Comparison of ENCODE assay signal across 15 mouse cellular contexts in the genomic region with DNA sequence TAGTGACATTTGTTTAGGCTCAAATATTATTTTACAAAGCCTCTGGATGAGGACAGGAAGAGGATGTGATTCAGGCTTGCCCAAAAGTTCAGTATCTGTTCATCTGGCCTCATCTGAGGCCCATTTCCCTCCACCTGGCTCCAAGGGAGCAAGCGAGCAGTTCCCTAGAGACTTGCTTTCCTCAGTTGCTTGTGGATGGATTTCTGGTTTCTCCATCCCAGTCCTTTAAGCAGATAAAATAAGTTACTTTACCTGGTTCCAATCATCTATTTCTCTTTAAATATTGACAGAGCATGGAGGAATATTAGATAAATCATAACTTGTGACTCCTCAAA. TPM values are rescaled to one million over a fixed set of nuclear protein-coding genes. Genes with fewer than 3 reads are reported as not detected.
A peak's percentile ranks its signal among the peaks of the same experiment; 100 is the strongest.
DNase-seq lines count a peak whose midpoint lies in the region; ATAC-seq and TF ChIP-seq lines count a peak whose summit lies in the region.
"Had no signal": no experiment of that assay in that cellular context is flagged by ENCODE, and none has a peak within 500 bp of the region (broad histone marks: within the 10 kb centered on the region; RNA-seq: fewer than 3 reads in every experiment).

No protein-coding gene starts in this region.

- WGBS in liver, embryonic 11.5 days, result 67% methylated on average over 1 of the region's 1 CpGs
- 50% methylated on average over 1 of the region's 1 CpGs for WGBS in stomach, postnatal 0 days

- peaks cover 11% of the 10 kb centered on the region; the same call in 1 of the 2 replicates for H3K36me3 ChIP-seq in liver, embryonic 11.5 days (ENCODE audit: control insufficient read depth, insufficient read depth, low read length)
- H3K36me3 ChIP-seq in stomach, postnatal 0 days (ENCODE audit: control insufficient read depth, insufficient read depth, low read length), result peaks cover 12% of the 10 kb centered on the region; the same call in 1 of the 2 replicates

- no peaks in the 10 kb centered on the region for H3K27me3 ChIP-seq in liver, embryonic 11.5 days (replicated peaks; ENCODE audit: control insufficient read depth, insufficient read depth, low read length)
- no peaks in the 10 kb centered on the region for H3K27me3 ChIP-seq in stomach, postnatal 0 days (ENCODE audit: control insufficient read depth, insufficient read depth, low read length)
- H3K27me3 ChIP-seq: stomach, embryonic 15.5 days had no signal

- no peak for TF ChIP-seq CTCF in stomach, postnatal 0 days (IDR thresholded peaks at IDR 0.05; ENCODE audit: low read depth)

- DNase-seq in embryo, embryonic 10.5 days (ENCODE audit: low spot score), result peak; percentile 4
- DNase-seq in embryo, embryonic 11 days, result no peak
- no peak for DNase-seq in liver, embryonic 11.5 days (ENCODE audit: low spot score)
- no peak for DNase-seq in liver
- peak; percentile 25 for DNase-seq in thymus, postnatal 25 days
- no peak for DNase-seq in thymus, adult 18-20 months
- no peak for DNase-seq in stomach, postnatal 0 days (ENCODE audit: low spot score)
- DNase-seq in retina, embryonic 14.5 days (ENCODE audit: low spot score), result no peak
- DNase-seq: adrenal gland, adult 8-10 months; heart, postnatal 36 days; kidney, adult 18-20 months; kidney, postnatal 4 days; lung, adult 18-20 months had no signal

- 0 out of 2 replicates have a peak overlapping the region, but pooled peaks have one; percentile 31 for H3K4me2 ChIP-seq in liver, embryonic 11.5 days
- H3K4me2 ChIP-seq in stomach, postnatal 0 days (replicated peaks; ENCODE audit: low read depth), result no peak overlapping the region

- TF ChIP-seq EP300 in stomach, postnatal 0 days (optimal IDR thresholded peaks at IDR 0.05), result no peak

- H3K4me3 ChIP-seq in liver, embryonic 11.5 days (ENCODE audit: low read depth, low read length), result no peak overlapping the region
- no peak overlapping the region for H3K4me3 ChIP-seq in stomach, postnatal 0 days (ENCODE audit: low read depth, low read length)
- H3K4me3 ChIP-seq: stomach, embryonic 15.5 days had no signal

- H3K4me1 ChIP-seq in liver, embryonic 11.5 days (replicated peaks; ENCODE audit: control insufficient read depth, insufficient read depth, low read length), result peaks cover 9% of the 10 kb centered on the region
- H3K4me1 ChIP-seq in stomach, postnatal 0 days (replicated peaks; ENCODE audit: control insufficient read depth, insufficient read depth), result peaks cover 3% of the 10 kb centered on the region; the same call in 1 of the 2 replicates

- ATAC-seq in liver, embryonic 11.5 days (replicated peaks; ENCODE audit: low FRiP score), result no peak
- ATAC-seq in stomach, postnatal 0 days (ENCODE audit: low FRiP score, low TSS enrichment), result no peak
- ATAC-seq: forebrain, embryonic 16.5 days had no signal

- no peaks in the 10 kb centered on the region for H3K9me3 ChIP-seq in liver, embryonic 11.5 days (ENCODE audit: control insufficient read depth, low read length)
- no peaks in the 10 kb centered on the region for H3K9me3 ChIP-seq in stomach, postnatal 0 days (ENCODE audit: control insufficient read depth, low read length)
- H3K9me3 ChIP-seq: stomach, embryonic 15.5 days had no signal

- no peak overlapping the region for H3K27ac ChIP-seq in liver, embryonic 11.5 days (ENCODE audit: low read depth, low read length)
- no peak overlapping the region for H3K27ac ChIP-seq in stomach, postnatal 0 days (replicated peaks)

- H3K9ac ChIP-seq in liver, embryonic 11.5 days (ENCODE audit: low read depth, low read length), result no peak overlapping the region
- H3K9ac ChIP-seq in stomach, postnatal 0 days (ENCODE audit: low read length), result no peak overlapping the region
- H3K9ac ChIP-seq: stomach, embryonic 15.5 days had no signal

RNA-seq across cellular contexts. Expression of a gene that starts 2.3 kb away (rescaled TPM):
- 543 and 554 TPM in 2 replicates for polyA plus RNA-seq in liver, embryonic 11.5 days (2014; fragmentation: Nextera tagmentation; extraction: Ambion mirVana)
- 331 and 337 TPM in 2 replicates for polyA plus RNA-seq in stomach, postnatal 0 days (2015; fragmentation: Nextera tagmentation; extraction: Ambion mirVana)

Comparison
In these comparisons a context has a peak if more than half of its experiments do, and no peak if none do; other contexts are left out.
1. DNase-seq: peak in embryo, embryonic 10.5 days (single experiment) and thymus, postnatal 25 days (single experiment); none in embryo, embryonic 11 days (single experiment), liver, embryonic 11.5 days (single experiment), liver (single experiment), thymus, adult 18-20 months (0 of 2), stomach, postnatal 0 days (single experiment) and retina, embryonic 14.5 days (single experiment).